Mouse (Mus musculus) heart, postnatal 25 days (tissue): ENCODE data around the gene Crebbp. TPM values are rescaled to one million over a fixed set of nuclear protein-coding genes. Genes with fewer than 3 reads are reported as not detected.
"Not testable (repeated sequence)": the region's sequence is repeated elsewhere in the genome, so short reads cannot be mapped to it uniquely, and the experiment has no call there.

Source experiments
- DNase-seq: peaks from one replicate; pipeline ENCODE4 v3.0.0; 2022; ENCODE audit warnings: low spot score
- intact Hi-C: fragments of 180-260 bp; cut with DNase I; formaldehyde crosslinking; loops from one replicate; pipeline ENCODE4 v1.15.1; 2025
- total RNA-seq, 2 experiments: library from RNA; stranded (reverse); gene quantifications; 2 replicates each; pipeline ENCODE4 v1.2.3; 2021

The Crebbp gene
- total RNA-seq, 2 experiments from 2014 or later: 34.5 to 43.4 TPM

DNA sequence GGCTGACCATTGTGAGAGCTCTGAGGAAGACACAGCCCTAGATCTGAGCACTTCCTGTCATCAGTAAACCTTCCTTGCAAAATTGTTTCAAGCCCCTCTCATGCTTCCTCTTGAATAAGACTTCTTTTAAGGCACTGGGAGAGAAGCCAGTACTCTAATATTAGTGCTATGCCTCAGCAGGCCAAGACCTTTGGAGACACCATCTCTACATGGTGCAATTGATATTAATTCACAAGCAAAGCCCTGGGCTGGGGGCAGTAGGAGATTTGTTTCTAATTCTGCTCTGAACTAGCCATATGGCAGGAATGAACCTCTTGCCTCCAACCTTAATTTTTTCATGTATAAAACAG is 52.9 kb downstream of the Crebbp start:
- intact Hi-C loops: loop anchor here (5.0 kb wide), 1 partner anchor 51 kb away; the partner anchor contains the start of gene Crebbp

DNA sequence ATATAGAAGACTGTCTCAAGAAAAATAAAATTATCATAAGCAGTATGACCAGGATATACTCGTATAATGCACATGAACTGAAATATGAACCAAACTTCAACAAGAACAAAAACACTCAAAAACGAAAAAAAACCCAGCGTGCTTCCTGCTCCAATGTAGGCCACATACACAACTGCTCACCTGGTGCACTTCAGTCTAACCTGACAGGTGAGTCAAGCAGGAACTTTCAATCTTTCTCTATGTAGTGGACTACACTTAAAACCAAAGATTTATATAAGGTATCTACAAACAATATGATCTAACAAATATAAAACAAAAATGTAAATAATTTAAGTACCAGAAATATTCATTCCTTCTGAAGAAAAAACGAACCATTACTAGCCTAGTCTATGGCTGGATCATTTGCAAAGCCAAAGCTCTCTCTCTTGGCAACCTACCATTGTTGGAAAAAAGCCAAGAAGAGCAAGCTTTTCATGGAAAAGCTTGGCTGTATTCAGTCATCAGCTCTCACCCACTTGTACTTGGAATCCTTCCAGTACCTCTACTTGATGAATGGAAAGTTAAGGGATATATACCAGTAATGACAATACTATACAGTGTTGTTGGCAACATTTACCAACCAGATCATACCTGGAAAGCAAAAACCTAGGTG is 53.4 kb downstream of the Crebbp start:
- intact Hi-C loops: loop anchor here (5.0 kb wide), 1 partner anchor 52 kb away; the partner anchor contains the start of gene Crebbp
- no peak for DNase-seq

More for the DNA sequence above, 52.9 kb downstream of the Crebbp start:
- DNase-seq: no peak

DNA sequence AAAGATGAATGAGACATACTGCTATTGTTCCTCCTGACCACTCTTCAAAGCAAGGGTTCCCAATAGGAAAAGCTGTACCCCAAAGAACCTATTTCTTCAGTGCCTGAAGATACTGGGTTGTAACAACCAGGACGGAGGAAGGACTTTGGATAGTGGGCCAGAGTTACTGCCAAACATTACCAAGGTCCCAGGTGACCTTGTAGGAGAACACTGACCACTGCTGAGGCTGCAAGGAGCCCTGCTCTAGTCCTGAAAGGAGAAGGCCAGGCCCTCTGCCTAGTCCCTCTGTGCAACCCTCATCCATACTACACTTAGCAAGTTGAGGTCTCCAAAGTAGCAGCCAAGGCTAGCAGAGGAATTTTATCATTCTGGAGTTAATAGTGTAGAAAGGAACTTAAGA is 60.7 kb downstream of the Crebbp start:
- intact Hi-C loops: no loop called here
- no peak for DNase-seq

DNA sequence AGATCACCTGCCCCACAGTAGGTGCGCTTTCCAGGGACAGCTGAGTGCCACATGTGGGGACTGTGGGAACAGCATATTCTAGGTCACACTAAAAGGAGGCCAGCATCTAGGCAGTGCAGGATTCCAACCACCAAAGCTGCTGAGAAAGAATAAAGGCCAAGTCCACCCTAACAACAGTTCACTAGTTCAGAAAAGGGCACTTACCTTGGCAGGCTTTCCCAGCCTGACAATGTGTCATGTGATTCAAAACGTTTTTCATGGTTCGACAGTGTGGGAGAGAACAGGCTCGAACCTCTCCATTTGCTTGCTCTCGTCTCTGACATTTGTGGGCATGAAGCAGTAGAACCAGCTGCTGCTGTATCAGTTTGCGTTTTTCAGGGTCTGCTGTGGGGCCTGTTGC is 75.3 kb downstream of the Crebbp start:
- intact Hi-C loops: no loop called here
- DNase-seq: no peak

DNA sequence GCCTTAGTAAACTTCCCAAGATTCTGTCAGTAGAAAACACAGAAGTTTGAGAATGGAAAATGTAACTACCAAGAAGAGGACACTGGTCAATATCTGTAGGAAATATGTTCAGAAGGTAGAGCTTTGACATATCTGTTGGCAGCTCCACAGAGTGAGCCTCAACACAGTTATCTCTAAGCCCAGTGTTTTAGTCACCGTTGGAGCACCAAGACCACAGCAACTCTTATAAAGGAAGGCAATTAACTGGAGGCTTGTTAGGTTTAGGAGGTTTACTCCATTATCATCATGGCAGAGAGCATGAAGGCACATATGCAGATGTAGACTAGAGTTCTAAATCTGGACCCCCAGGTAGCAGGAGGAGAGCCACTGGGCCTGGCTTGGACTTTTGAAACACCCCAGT is 80.0 kb downstream of the Crebbp start:
- intact Hi-C loops: no loop called here

DNA sequence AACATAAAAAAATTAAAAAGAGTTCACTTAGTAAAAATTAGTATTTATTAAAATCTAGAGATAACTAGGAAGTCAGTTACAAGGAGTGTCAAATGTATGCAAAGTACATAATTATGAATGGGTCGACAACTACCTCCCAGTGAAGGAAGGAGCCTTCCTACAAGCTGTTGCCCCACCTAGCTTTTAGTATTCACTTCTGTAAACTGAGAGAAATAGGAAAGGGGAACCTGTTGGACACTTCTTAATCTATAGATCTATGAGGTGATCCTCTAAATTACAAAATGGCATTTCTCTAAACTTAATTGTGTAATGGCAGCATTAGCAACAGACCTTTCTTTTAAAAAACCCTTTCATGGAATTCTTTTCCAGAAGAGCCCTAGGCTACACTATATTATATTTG is 84.9 kb downstream of the Crebbp start:
- no peak for DNase-seq
- intact Hi-C loops: no loop called here

More for the DNA sequence above, 80.0 kb downstream of the Crebbp start:
- DNase-seq: no peak

DNA sequence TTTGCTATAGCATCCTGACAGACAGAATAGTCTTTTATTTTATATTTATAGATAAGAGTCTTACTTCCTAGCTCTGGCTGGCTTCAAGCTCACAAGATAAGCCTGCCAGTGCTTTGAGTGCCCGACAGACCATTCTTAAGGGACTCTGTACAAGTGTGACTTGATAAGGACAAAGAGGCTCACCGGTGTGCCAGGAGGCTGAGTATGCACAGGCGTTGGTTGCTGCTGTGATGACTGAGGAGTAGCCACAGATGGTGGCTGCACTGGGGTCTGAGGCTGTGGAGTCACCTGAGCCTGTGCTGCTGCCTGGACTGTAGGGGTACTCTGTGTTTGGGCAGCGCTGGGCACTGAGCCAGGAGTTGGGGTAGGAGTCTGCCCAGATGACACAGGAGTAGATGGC is 96.7 kb downstream of the Crebbp start:
- DNase-seq: no peak
- intact Hi-C loops: no loop called here

DNA sequence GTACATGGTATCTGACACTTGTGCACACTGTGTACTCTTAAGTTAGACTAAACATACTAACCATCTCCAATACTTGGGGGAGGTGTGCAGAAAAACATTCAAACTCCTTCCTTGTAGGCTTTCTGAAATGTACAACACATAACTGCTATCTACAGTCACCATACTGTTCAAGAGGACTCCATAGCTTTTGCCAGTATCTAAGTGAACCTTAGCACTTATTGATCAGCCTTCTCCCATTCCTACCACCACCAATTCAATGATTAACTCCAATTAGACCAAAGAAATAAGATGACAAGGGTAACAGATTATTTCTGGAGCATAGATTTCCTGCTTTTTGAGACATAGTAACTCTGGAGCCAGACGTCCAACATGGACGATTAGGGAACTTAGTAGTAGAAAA is 113.4 kb downstream of the Crebbp start:
- intact Hi-C loops: no loop called here
- no peak for DNase-seq

DNA sequence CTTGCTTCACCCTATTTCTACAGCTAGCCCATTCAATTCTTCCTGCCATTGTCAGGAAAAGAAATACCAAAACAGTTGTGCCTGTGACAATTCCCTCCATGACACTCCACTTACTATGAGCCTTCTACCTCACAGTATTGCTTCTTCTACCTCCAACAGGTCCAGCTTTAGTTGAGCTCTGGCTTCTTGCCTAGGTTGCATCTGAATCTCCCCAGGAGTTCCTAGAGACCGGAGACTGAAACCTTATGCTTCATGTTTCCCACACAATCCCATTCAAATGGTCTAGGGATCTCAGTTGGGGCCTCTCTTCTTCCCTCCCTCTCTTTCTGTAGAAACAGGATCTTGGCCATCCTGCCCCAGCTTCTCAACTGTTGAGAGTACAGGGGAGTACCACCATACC is 116.3 kb downstream of the Crebbp start:
- intact Hi-C loops: no loop called here
- no peak for DNase-seq

DNA sequence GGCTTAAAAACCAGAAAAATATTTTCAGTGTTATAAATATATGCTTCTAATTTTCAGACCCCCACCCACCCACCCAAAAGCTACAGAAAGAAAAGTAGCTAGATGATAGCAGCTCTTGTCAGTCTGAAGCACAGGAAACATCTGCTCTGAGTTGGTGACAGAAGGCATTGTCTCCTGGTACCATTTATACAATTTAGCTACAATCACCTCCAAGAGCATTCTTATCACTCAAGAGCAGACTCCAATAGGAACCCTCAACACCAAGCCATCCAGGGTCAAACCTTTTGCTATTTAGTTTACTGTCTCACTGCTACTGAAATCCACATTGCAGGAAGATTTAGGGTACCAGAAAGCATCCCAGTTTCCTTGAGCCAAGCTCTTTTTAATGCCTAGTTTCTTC is 116.9 kb downstream of the Crebbp start:
- no peak for DNase-seq
- intact Hi-C loops: no loop called here

DNA sequence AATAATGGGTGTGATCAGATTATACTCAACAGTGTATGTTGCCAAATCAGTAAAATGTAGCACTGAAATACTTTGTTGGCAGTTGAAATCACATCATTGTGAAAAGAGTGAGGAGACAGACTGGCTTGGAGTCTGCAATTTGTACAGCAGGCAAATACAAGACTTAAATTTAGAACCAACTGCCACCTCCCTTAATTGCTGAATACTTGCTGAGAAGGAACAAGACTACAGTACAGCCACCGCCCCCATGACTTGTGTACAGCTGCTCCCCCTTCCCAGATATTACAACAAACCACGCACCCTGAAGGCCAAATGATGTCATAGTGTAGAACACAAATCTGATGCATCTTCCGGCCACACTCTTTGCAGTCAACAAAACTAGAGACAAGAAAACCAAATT is 117.7 kb downstream of the Crebbp start:
- DNase-seq: no peak
- intact Hi-C loops: no loop called here

DNA sequence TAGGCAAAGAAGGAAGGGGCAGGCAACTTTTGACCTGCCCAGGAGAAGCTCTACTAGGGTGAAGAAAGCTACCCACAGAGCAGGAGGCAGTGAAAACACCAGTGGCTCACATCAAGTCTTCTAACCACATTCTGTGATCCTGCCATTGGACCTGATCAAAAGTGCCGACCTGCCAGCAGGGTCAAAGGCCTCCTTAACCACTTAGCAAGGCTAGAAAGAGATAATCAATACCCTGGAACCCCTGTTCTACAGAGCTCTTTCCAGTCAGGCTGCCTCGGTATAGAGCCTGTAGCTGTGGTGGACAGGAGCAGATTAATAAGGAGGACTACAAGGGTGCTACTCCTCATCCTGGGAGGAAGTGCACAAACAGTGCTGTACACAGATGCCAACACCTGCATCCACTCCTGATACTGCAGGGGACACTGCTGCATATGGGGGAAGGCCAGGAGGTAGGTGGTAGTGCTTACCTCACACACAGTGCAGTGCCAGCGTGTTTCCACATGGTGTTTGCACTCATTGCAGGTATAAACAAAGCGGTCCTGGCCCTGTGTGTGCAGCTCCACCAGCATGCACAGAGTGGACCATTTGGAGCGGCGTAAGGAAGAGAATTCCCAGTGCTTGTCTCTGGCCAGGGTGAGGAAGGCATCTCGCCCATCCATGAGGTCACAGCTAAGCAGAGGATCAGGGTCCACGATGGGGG is 126.4 kb downstream of the Crebbp start:
- DNase-seq: no peak
- intact Hi-C loops: no loop called here

DNA sequence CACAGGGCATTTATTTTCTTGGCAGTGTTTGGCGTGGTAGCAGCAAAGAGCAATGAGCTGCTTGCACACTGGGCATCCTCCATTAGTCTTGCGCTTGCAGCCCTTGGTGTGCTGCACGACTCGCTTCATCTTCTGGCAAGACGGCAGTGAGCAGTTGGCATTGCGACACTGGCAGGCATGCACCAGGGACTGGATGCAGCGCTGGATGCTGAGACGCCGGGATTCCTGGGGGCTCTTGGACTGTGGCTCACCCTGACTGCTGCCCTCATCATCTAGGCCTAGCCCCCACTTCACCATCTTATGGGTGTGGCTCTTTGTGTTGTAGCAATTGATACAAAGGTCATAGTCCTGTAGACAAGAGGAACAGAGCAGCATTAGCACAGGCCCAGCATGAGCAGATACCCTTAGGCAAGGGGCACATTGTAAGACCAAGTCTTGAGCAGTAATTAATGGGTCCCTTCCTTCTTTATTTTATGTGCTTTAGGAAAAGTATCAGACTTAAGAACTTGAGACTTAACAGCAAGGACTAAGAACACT is 127.9 kb downstream of the Crebbp start:
- intact Hi-C loops: no loop called here
- DNase-seq: no peak

DNA sequence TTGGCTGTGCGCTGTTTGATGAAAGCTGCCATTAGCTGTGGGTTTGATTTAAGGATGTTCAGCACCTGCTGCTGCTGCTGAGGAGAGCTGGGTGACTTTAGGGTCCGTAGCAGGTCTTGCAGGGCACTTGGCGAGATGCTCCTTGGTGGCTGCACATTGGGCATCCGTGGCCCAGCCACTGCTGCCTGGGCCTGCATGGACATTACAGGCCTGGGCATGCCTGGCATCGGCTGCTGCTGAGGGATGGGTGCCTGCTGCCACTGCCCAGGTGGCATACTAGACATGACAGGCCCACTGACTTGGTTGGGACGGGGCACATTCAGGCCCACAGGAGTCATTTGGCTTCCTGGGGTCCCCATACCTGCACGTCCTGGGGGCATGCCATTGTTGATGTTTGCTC is 128.7 kb downstream of the Crebbp start:
- intact Hi-C loops: no loop called here
- DNase-seq: no peak

DNA sequence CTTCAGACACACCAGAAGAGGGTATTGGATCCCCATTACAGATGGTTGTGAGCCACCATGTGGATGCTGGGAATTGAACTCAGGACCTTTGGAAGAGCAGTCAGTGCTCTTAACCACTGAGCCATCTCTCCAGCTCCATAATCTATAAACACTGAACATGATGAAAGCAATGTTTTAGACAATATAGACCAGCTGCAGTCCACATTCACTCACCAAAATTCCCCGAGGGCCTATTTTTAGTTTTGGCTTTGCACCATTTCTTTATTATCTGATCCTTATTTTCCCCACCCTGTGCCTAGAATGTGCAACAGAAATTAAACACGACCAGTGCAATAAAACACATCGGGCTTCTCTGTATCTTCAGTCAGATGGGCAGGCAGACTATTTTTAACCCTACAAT is 133.4 kb downstream of the Crebbp start:
- intact Hi-C loops: not testable (repeated sequence)

DNA sequence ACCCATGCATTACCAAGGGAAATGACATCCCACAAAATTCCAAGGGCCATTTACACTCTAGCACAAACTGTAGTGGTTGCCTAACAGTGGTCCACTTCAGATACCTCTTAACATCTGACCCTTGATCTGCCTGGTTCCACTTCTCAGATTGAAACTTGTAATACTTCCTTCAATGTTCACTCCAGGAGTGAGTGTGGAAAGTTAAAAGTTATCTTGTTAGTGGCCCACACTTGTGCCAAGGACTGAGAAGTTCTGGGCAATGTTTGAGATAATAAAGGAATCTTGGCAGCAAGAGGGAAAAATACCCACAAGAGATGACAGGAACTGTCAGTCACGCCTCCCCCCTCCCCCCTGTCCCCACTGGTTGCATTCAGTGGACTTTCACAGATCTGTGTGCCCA is 134.1 kb downstream of the Crebbp start:
- no peak for DNase-seq
- intact Hi-C loops: loop anchor here (2.0 to 5.0 kb wide), 2 partner anchors 133 to 193 kb away; partner anchors contain the start of gene Crebbp

More for the DNA sequence above, 133.4 kb downstream of the Crebbp start:
- not testable (repeated sequence) for DNase-seq

DNA sequence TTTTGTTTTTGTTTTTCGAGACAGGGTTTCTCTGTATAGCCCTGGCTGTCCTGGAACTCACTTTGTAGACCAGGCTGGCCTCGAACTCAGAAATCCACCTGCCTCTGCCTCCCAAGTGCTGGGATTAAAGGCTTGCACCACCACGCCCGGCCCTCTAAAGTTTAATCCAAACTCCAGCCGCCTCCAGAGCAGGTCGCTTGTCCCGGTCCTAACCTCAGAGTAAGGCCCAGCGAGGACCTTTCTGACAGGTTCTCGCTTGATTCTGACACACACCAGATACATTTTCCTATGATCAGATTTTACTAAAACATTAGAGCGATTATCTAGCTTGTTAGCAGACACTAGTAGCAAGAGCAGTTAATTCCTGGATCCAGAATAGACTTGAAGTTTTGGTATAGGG is 135.5 kb downstream of the Crebbp start:
- DNase-seq: not testable (repeated sequence)
- intact Hi-C loops: loop anchor here (2.0 to 5.0 kb wide), 2 partner anchors 134 to 194 kb away; partner anchors contain the start of gene Crebbp

DNA sequence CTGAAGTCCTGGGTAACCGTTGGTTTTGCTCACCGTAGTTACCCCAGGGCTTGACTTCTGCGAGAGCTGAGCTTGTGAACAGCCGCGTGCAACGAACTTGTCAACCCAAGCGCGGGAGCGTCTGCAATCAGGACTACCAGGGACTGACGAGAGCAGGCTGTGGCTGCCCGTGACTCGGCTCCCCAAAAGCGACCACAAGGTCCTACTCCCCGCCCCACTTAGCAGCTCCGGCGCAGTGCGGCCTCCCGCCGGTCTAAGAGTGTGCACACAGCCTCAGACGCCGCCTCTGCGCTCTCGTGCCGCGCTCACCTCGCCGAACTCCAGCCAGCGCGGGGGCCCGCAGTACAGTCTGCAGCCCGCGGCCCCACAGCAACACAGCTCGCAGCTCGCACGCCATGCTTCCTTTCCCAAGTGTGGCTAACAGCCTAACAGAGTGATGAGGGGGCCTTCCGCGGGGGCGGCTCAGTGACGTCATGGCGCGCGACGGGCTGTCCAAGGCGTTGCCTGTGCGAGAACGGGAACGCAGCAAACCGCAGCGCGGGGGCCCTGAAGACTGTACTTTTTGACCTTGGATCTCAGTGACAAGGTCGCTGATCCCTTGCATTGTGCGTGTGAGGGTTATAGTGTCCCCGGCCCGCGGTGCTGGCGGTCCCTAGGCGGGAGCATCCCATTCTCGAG is 136.3 kb downstream of the Crebbp start, which contains the start of gene Trap1:
Gene Trap1, minus strand, starts transcription at position 444 of the 678 bp plus-strand sequence.
- peak; percentile 85 for DNase-seq
- intact Hi-C loops: loop anchor here (2.0 to 5.0 kb wide), 2 partner anchors 135 to 195 kb away; partner anchors contain the start of gene Crebbp

DNA sequence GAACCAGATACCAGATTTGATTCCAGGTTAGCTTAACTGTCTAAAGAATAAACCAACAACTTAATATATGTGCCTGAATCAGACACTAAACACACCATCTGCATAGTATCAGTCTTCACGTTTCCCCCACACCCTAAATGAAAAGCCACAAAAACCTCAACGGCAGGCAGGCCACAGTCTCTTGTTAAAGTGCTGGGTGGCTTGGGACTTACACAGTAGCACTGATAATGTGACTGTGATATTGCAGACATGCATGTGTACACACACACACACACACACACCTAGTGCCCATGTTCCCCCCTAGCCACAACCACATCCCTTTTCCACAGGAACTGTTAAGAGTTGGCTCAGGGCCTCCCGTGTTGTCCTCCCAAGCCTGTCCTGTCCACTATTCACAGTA is 139.0 kb downstream of the Crebbp start:
- no peak for DNase-seq
- intact Hi-C loops: loop anchor here (5.0 kb wide), 1 partner anchor 197 kb away; no protein-coding TSS in a partner anchor

DNA sequence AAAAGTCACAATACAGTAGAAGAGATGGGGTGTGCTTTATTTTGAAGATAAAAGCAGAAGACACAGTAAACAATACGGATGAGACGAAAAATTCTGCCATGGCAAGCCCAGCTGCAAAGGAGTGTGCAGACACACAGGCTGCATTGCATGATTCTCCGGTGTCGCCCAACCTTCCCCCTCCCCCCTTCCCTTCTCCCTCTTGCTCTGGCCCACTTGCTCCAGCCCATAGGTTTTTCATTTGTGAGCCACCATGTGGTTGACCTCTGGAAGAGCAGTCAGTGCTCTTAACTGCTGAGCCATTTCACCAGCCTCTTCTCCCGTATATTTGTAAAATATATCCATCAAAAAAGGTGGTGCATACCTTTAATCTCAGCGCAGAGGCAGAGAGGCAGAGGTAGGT is 139.5 kb downstream of the Crebbp start:
- intact Hi-C loops: no loop called here
- no peak for DNase-seq
